Mouse (Mus musculus) heart, embryonic 12.5 days (tissue): ENCODE results near the gene Cpxm1. TPM values are rescaled to one million over a fixed set of nuclear protein-coding genes. Genes with fewer than 3 reads are reported as not detected.
"Not testable (repeated sequence)": the region's sequence is repeated elsewhere in the genome, so short reads cannot be mapped to it uniquely, and the experiment has no call there.

ENCODE experiments used
- ATAC-seq: fragments of 200-750 bp; cut with Nextera tagmentation; 2 replicates; pipeline ENCODE4 v1.8.0; 2017; ENCODE audit warnings: moderate TSS enrichment, moderate library complexity; ENCODE audit not compliant: insufficient number of reproducible peaks, low FRiP score
- H3K27ac ChIP-seq: fragments of 300-500 bp; sonication (generic); 2 replicates; pipeline ENCODE4 v1.5.1; 2016; ENCODE audit warnings: mild to moderate bottlenecking, moderate library complexity; ENCODE audit not compliant: poor library complexity, severe bottlenecking
- H3K27me3 ChIP-seq: fragments of 300-500 bp; sonication (generic); replicated peaks from 2 replicates; pipeline ENCODE4 v1.6.1; 2016; ENCODE audit warnings: mild to moderate bottlenecking, moderate library complexity
- H3K36me3 ChIP-seq: fragments of 300-500 bp; sonication (generic); 2 replicates; pipeline ENCODE4 v1.6.1; 2016; ENCODE audit warnings: mild to moderate bottlenecking, moderate library complexity
- H3K4me1 ChIP-seq: fragments of 300-500 bp; sonication (generic); replicated peaks from 2 replicates; pipeline ENCODE4 v1.6.1; 2016; ENCODE audit warnings: mild to moderate bottlenecking
- H3K4me2 ChIP-seq: fragments of 300-500 bp; sonication (generic); 2 replicates; pipeline ENCODE4 v1.6.1; 2016; ENCODE audit warnings: mild to moderate bottlenecking, moderate library complexity
- H3K4me3 ChIP-seq: fragments of 300-500 bp; sonication (generic); 2 replicates; pipeline ENCODE4 v1.5.1; 2016; ENCODE audit warnings: mild to moderate bottlenecking
- H3K9ac ChIP-seq: fragments of 300-500 bp; sonication (generic); 2 replicates; pipeline ENCODE4 v1.6.1; 2016; ENCODE audit warnings: mild to moderate bottlenecking, moderate library complexity
- H3K9me3 ChIP-seq: fragments of 300-500 bp; sonication (generic); replicated peaks from 2 replicates; pipeline ENCODE4 v1.6.1; 2016; ENCODE audit warnings: mild to moderate bottlenecking, moderate library complexity
- WGBS: fragments of 180-500 bp; shearing (Covaris S2); methylation state at CpG from one replicate; pipeline ENCODE4 v1.1.7; 2016; 5-methylcytosine and 5-hydroxymethylcytosine counted together
- polyA plus RNA-seq: library from polyadenylated mRNA; unstranded; fragments of >200 nt; fragmentation: Nextera tagmentation; extraction: Ambion mirVana; gene quantifications from 2 replicates; pipeline ENCODE4 v1.2.1, GENCODE M21; 2016

The Cpxm1 gene
- polyA plus RNA-seq, 1 experiment from 2014 or later = 33.3 TPM

GRCm38 (mm10) chr2:130400046-130400445, 2.7 kb upstream of the Cpxm1 start:
- H3K27me3 ChIP-seq = 0 out of 2 replicates have a peak, but pooled peaks cover 8% of the 10 kb centered on the region
- no peak overlapping the region for H3K4me2 ChIP-seq
- no peaks in the 10 kb centered on the region for H3K9me3 ChIP-seq
- ATAC-seq = no peak
- H3K9ac ChIP-seq = no peak overlapping the region
- H3K4me3 ChIP-seq = no peak overlapping the region
- no peak overlapping the region for H3K27ac ChIP-seq
- H3K36me3 ChIP-seq = 0 out of 2 replicates have a peak, but pooled peaks cover 4% of the 10 kb centered on the region
- WGBS = 82% methylated on average over 1 of the region's 1 CpGs
- 0 out of 2 replicates have a peak, but pooled peaks cover 6% of the 10 kb centered on the region for H3K4me1 ChIP-seq

DNA sequence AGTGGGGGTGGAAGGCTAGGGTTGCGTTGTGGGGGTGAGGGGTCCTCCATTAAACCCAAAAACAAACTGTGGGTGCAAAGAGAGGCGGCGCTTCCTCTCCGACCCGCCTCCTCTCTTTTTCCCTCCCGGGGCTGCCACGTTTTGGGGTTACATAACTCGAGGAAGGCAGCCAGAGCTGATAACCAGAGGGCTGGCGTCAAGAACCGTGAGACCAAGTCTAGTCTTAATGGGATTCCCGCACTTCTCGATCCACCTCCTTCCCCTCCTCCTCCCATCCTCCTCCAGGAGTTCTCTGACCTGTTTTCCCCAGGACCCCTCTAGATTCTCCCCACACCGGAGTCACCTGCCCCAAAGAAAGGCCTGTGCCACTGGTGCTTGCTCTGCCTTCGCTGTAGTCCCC, 717 bp upstream of the Cpxm1 start:
- Histone ChIP-seq H3K4me2 (peak overlapping the region; percentile 96), H3K27ac (no peak overlapping the region), H3K9me3 (no peaks in the 10 kb centered on the region), H3K4me1 (0 out of 2 replicates have a peak, but pooled peaks cover 6% of the 10 kb centered on the region), H3K27me3 (0 out of 2 replicates have a peak, but pooled peaks cover 8% of the 10 kb centered on the region), H3K4me3 (peak overlapping the region; percentile 72), H3K36me3 (peaks cover 20% of the 10 kb centered on the region), H3K9ac (peak overlapping the region; percentile 81; the same call in 1 of the 2 replicates)
- 11% methylated on average over 14 of the region's 14 CpGs for WGBS
- ATAC-seq = no peak

GRCm38 (mm10) chr2:130395696-130396095, 1.7 kb downstream of the Cpxm1 start:
- WGBS = 87% methylated on average over 11 of the region's 11 CpGs
- Histone ChIP-seq H3K9me3 (no peaks in the 10 kb centered on the region), H3K36me3 (peaks cover 33% of the 10 kb centered on the region), H3K4me2 (no peak overlapping the region), H3K4me3 (no peak overlapping the region), H3K4me1 (0 out of 2 replicates have a peak, but pooled peaks cover 6% of the 10 kb centered on the region), H3K27me3 (0 out of 2 replicates have a peak, but pooled peaks cover 8% of the 10 kb centered on the region), H3K27ac (no peak overlapping the region), H3K9ac (no peak overlapping the region)
- no peak for ATAC-seq

DNA sequence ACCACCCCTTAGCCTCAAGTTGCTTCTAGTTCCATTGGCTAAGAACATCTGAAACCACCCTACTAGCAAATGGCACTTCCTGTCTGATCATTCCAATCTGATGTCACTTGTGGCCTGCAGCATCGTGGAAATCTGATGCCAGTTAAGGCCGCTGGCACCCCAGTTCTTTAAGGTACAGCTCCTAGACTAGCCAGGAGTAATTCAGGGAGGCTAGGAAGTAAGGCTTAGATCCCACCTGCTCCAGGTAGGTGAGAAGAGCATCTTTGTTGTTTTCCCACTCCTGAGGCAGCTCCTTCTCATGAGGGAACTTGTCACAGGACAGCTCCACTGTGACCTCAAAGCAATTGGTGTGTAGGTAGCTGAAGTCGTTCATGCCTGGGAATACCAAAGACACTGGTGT, 4.5 kb downstream of the Cpxm1 start:
- 77% methylated on average over 3 of the region's 3 CpGs for WGBS
- Histone ChIP-seq H3K4me2 (no peak overlapping the region), H3K9me3 (no peaks in the 10 kb centered on the region), H3K4me3 (no peak overlapping the region), H3K27me3 (no peaks in the 10 kb centered on the region), H3K4me1 (0 out of 2 replicates have a peak, but pooled peaks cover 2% of the 10 kb centered on the region), H3K36me3 (peaks cover 33% of the 10 kb centered on the region), H3K9ac (no peak overlapping the region), H3K27ac (no peak overlapping the region)
- no peak for ATAC-seq

GRCm38 (mm10) chr2:130390993-130391625, 6.3 kb downstream of the Cpxm1 start:
- no peak for ATAC-seq
- no peak overlapping the region for H3K4me2 ChIP-seq
- WGBS = 78% methylated on average over 11 of the region's 11 CpGs
- no peak overlapping the region for H3K27ac ChIP-seq
- H3K9ac ChIP-seq = no peak overlapping the region
- H3K9me3 ChIP-seq = no peaks in the 10 kb centered on the region
- no peak overlapping the region for H3K4me3 ChIP-seq
- H3K4me1 ChIP-seq = no peaks in the 10 kb centered on the region
- peaks cover 33% of the 10 kb centered on the region for H3K36me3 ChIP-seq
- peaks cover 3% of the 10 kb centered on the region; the same call in 1 of the 2 replicates for H3K27me3 ChIP-seq

DNA sequence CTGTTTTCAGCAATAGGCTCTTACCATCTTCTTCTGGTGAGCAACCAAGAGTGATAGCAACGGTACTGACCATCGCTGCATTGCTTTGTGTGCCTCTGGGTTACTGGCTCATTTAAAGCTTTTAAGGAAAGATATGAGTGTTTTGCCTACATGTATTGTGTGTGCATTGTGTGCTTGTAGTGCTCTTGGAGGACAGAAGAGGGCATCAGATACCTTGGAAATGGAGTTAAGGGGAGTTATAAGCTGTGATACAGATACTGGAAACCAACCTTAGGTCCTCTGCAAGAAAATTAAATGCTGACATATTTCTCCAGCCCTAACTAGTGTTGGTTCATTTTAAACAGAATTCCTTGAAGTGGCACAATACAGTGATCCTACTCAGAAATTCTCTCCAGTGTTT, 8.6 kb downstream of the Cpxm1 start:
- 72% methylated on average over 2 of the region's 2 CpGs for WGBS
- peaks cover 4% of the 10 kb centered on the region; the same call in 1 of the 2 replicates for H3K27me3 ChIP-seq
- H3K4me3 ChIP-seq = no peak overlapping the region
- no peak overlapping the region for H3K27ac ChIP-seq
- no peak overlapping the region for H3K4me2 ChIP-seq
- H3K9ac ChIP-seq = no peak overlapping the region
- H3K9me3 ChIP-seq = 0 out of 2 replicates have a peak, but pooled peaks cover 5% of the 10 kb centered on the region
- ATAC-seq = no peak
- no peaks in the 10 kb centered on the region for H3K4me1 ChIP-seq
- H3K36me3 ChIP-seq = peaks cover 19% of the 10 kb centered on the region

- peaks cover 14% of the 10 kb centered on the region for H3K27me3 ChIP-seq
Observed at GRCm38 (mm10) chr2:130386212-130386611, 11.2 kb downstream of the Cpxm1 start.

DNA sequence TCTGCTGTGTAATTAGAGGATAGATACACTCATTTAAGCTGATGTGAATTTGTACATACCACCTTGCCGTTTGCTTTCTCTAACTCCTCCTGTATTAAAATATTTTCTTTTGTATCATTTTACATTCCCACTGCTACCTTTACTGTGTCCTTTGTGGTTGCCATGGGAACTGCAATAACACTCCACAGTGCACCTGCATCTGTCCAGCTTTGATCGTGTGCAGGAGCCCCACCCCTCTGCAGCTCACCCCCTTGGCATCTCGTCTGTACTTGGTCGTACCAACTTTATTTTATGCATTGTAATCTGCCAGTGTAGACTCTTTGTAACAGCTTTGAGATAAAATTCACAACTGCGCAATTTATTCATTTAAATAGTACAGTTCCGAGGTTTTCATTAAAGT, 13.5 kb downstream of the Cpxm1 start:
- H3K36me3 ChIP-seq = no peaks in the 10 kb centered on the region
- peaks cover 15% of the 10 kb centered on the region for H3K27me3 ChIP-seq
- H3K9me3 ChIP-seq = 0 out of 2 replicates have a peak, but pooled peaks cover 5% of the 10 kb centered on the region
- no peak overlapping the region for H3K4me2 ChIP-seq
- H3K27ac ChIP-seq = no peak overlapping the region
- H3K4me3 ChIP-seq = no peak overlapping the region
- no peak for ATAC-seq
- no peaks in the 10 kb centered on the region for H3K4me1 ChIP-seq
- 74% methylated on average over 6 of the region's 6 CpGs for WGBS
- H3K9ac ChIP-seq = no peak overlapping the region

More at GRCm38 (mm10) chr2:130386212-130386611, 11.2 kb downstream of the Cpxm1 start:
- Histone ChIP-seq H3K4me3 (no peak overlapping the region), H3K27ac (no peak overlapping the region), H3K9me3 (0 out of 2 replicates have a peak, but pooled peaks cover 5% of the 10 kb centered on the region), H3K4me2 (no peak overlapping the region), H3K36me3 (no peaks in the 10 kb centered on the region; the same call in 1 of the 2 replicates), H3K4me1 (no peaks in the 10 kb centered on the region), H3K9ac (no peak overlapping the region)
- WGBS = 50% methylated on average over 1 of the region's 1 CpGs
- no peak for ATAC-seq

DNA sequence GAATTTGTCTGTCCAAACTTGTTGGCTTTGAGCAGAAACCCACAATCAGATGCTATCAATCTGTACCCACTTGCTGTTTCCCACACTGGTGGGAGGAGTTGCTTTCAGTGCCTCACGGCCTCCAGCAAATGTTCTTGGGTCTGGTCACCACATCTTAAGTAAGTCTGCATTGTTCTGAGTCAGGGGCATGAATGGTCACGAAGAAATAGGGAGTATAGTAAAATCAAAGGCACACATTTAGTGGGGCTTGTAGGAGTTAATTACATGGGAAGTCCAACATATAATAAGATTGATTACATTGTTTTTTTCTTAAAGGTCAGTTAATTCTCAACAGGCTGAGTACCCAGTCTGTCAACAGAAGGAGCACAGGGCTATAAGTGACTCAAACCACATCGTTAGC, 14.2 kb downstream of the Cpxm1 start:
- Histone ChIP-seq H3K4me2 (no peak overlapping the region), H3K4me1 (no peaks in the 10 kb centered on the region), H3K27ac (no peak overlapping the region), H3K27me3 (peaks cover 18% of the 10 kb centered on the region), H3K9ac (no peak overlapping the region), H3K9me3 (0 out of 2 replicates have a peak, but pooled peaks cover 5% of the 10 kb centered on the region), H3K36me3 (no peaks in the 10 kb centered on the region), H3K4me3 (no peak overlapping the region)
- 65% methylated on average over 3 of the region's 3 CpGs for WGBS
- ATAC-seq = no peak

DNA sequence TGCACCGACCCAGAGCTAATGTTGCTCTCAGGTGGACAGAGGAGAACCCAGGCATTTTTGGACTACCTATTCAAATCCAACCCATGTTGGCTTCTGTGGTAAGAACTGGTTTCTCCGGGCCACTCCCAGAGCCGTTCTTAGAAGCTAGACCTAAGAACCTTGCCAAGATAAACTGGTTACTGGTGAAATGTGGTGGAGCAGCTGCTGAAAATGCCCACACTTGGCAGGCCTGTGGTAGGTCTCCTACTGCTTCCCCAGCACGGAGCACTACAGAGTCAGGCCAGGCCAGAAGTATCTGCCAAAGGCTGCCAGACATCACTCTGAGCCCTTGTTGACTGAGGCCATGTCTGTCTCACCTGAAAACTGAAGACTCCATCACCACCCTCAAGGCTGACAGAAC, 22.4 kb downstream of the Cpxm1 start:
- Histone ChIP-seq H3K9me3 (no peaks in the 10 kb centered on the region), H3K4me3 (no peak overlapping the region), H3K4me2 (no peak overlapping the region), H3K4me1 (no peaks in the 10 kb centered on the region), H3K27me3 (peaks cover 19% of the 10 kb centered on the region), H3K9ac (no peak overlapping the region), H3K36me3 (no peaks in the 10 kb centered on the region), H3K27ac (no peak overlapping the region)
- WGBS = 63% methylated on average over 4 of the region's 4 CpGs
- ATAC-seq = no peak

- H3K9me3 ChIP-seq, H3K9ac ChIP-seq, H3K27ac ChIP-seq, H3K4me2 ChIP-seq, ATAC-seq, H3K4me3 ChIP-seq, H3K36me3 ChIP-seq, H3K4me1 ChIP-seq: not testable (repeated sequence)
- H3K27me3 ChIP-seq = peaks cover 29% of the 10 kb centered on the region
- 28% methylated on average over 1 of the region's 1 CpGs for WGBS
Observed at GRCm38 (mm10) chr2:130373026-130373425, 24.3 kb downstream of the Cpxm1 start.
